Mouse (Mus musculus) neutrophil, adult 5-6 weeks (primary cell): ENCODE measurements around the gene Cdh6. TPM values are rescaled to one million over a fixed set of nuclear protein-coding genes. Genes with fewer than 3 reads are reported as not detected.

ENCODE experiments used
- ATAC-seq: fragments of 151-379, 151-347 bp; 2 replicates; pipeline ENCODE4 v1.8.0; 2017; ENCODE audit warnings: mild to moderate bottlenecking, moderate TSS enrichment; ENCODE audit not compliant: insufficient number of reproducible peaks, poor library complexity, low FRiP score, severe bottlenecking; ENCODE audit errors: extremely low read depth
- total RNA-seq: library from RNA; stranded (forward); fragments of 200-1000 nt; gene quantifications from 2 replicates; pipeline ENCODE4 v1.2.3, GENCODE M21; 2017

The Cdh6 gene
- total RNA-seq, 1 experiment from 2014 or later, result 0.23 TPM

DNA sequence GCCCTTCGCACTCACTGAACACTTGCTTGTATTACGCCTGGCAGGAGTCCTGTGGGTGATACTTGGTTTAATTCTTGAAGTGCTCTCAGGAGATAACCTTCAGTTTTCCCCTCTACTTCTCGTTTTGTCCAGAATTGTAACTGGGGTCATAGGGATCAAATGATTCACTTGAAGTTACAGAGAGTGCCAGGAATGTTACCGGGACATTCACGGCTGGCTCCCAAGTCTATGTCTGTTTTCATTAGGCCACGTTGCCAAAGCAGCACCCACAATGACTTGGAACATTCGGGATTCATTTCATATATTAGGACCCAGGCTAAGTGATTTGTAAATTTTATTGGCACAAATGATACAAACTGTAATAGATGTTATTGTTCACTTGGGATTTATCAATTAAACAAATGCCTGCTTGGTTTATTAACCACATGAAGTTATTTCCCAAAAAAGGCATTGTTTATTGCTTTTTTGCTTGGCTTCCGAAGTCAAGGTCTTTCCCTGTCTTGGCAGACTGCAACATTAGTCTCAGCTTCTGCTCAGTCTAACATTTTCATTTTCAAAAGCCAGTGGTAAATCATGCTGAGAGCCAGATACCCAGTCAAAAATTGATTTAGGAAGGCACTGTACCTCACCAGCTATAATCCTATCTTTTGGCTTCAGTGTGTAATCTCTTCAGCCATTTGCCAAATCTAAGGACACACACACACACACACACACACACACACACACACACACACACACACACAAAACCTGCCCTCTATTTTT lies 96.4 kb downstream of the Cdh6 start:
- no peak for ATAC-seq

DNA sequence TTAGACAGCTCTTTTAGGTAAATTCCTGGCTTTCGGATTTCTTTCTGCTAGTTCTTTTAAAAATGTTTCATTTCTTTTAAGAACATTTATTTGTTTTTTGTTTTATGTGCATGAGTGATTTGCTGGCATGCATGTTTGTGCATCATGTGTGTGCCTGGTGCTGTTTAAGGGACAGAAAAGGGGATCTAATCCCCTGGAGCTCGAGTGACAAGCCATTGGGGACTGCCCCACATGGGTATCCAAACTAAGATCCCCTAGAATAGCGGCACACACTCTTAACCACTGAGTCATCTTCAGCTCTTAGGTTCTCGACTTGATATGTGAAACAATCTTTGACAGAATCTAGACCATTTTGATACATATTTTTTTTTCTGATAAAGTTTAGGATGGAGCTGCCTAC lies 99.4 kb downstream of the Cdh6 start:
- ATAC-seq, result no peak

DNA sequence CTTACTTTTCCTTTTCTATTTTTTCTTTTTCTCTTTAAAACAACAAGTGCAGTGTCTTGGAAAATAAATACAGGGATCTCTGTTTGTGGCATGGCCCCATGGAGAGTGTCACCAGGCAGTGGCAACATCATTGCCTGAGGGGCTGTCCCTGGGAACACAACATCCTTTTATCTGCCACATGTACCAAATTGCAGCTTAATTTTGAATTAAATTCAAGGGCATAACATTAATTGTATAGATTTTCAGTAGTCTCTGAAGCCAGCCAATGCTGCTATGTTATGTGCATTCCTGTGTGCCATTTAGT lies 105.3 kb downstream of the Cdh6 start:
- no peak for ATAC-seq

DNA sequence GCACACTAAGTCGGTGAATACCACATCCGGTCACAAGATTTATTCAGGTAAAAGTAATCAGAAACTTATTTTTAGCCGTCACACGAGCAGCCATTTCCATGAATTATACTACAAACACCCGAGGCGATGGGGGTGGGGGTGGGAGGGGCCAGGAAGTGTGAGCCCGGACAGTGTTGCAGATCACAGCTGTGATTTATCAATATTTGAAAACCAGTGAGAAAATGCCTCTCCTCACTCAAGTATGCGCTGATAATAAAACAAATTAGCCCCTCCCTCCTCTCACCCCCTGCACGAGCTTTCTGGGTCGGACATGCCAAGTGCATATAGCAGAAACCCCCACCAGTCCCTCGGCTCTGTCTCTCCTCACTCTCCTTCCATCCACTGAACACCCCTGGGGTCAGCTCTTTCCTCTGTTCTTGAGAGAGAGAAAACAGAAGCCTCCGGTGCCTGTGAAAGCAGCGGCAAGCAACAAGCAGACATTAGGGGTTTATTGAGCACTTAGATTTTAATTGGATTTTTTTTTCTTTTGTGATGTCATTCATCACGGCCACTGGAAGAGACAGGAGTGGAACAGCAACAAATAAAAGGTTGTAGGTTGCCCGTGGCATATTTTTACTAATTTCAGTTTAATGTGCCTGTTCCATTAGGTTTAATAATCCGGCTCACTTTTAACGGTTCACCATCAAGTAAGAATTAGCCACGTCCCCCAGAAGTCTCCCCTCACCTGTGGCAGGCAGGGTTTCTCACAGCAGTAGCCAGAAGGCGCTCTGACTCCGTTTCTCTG lies 105.9 kb downstream of the Cdh6 start:
- no peak for ATAC-seq

DNA sequence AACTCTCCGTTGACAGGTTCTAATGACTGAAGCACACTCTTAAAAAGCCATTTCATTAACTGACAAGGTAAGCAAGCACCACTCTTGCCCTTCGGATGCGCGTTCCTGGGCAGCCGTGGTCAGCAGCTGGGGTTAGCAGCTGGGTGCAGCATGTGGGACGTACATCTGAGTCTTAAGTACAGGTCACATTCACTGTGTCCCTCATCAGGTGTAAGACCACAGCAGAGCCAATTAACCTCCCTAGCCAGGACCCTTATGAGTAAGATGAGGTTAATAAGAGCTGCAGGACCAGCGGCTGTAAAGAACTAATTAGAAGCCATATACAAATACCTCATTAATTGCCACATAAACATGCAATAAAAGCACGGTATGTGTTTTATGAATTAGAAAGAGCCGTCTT lies 106.7 kb downstream of the Cdh6 start:
- no peak for ATAC-seq

DNA sequence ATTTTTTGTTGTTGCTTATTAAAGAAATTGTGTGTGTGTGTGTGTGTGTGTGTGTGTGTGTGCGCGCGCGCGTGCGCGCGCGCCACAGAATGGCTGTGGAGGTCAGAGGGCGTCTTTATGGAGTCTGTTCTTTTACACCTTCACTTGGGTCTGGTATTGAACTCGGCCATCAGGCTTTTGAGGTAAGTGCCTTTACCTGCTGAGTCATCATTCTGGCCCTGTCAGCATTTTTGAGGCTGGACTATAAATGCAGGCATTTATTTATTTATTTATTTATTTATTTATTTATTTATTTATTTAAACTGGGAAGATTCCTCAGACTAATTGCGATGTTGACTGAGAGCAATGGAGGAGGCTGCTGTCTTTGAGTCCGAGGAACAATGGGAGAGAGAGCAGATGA lies 109.8 kb downstream of the Cdh6 start:
- no peak for ATAC-seq

DNA sequence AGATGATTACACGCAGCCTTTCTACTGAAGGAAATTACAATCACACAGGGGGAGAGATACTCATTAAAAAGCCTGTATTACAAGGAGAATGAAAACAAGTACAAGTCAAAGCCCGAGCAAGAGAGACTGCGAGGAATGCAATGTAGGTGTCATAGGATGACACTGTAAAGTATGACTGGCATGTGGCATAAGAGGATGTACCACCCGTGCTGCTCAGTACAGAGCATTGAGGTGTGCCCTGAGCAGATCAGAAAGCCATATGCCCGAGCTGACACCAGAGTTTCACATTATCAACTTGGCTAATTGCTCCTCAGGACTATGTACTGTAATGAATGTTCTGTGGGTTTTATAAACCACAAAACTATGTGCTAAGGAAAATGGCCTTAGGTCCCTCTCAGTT lies 115.7 kb downstream of the Cdh6 start:
- ATAC-seq, result no peak

DNA sequence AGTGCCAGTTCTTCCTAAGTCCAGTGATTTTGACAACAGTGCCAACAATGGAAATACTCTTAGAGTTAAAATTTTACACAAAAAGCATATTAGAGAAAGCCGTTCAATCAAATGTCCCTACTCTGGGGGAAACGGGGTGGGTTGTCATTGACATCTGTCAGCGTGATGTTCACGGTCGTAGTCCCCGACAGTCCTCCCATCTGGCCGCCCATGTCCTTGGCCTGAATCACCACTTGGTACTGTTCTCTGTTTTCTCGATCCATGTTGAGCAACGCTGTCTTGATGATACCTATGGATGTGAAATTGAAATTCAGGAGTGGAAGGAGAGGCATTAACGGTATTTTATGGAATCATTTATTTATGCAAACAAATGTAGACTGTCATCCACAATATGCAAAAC lies 116.2 kb downstream of the Cdh6 start:
- no peak for ATAC-seq

DNA sequence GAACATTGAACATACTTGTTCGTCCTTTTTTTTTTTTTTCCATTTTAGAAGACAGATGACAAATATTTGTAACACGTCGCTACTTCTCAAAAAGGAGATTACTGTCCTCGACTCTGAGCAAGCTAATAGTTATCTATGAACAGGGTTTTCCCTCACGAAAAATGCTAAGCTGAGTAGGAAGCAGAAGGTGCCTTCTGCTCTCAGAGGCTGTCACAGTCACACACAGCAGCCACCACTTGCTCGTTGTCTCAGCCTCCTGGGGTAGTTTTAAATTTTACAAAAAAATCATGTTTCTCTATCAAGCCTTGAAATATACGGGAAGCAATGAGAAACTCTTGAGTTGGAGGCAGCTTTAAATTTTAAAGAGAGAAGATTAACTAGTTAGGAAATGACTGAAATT lies 125.6 kb downstream of the Cdh6 start:
- ATAC-seq, result no peak

DNA sequence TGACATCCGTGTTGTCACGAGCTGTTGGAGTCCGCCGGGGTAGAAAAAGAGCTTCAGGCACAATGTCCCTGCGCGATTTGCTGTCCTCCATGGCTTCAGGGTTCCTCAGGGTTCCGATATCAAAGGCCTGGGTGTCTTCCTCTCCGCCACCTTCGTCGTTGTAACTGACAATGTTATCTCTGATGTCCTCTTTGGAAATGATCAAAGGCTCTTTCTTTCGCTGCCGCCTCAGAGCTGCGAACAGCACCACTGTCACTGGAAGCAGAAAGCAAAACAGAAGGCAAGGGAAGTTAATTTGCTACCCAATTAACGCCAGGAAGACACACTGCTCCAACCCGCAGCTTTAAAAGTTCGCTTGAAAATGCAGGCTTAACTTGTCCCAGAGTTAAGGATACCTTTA lies 139.0 kb downstream of the Cdh6 start:
- ATAC-seq, result no peak

DNA sequence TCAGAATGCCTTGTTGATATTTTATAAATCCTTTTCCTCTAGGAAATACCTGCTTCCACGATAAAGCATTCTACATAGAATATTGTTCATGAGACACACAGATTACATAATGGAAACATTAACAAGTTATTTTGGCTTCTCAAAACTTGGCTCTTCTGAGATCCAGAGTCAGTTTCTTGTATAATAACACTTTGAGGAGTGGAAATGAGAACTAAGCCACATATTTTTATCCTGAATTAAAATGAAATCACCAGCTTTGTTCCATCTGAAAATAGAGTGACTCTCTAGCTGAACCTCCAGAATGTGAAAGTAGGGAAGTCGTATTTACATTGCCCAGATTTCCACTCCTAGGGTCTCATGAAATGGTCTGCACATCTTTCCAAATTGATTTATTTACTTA lies 142.8 kb downstream of the Cdh6 start:
- no peak for ATAC-seq

DNA sequence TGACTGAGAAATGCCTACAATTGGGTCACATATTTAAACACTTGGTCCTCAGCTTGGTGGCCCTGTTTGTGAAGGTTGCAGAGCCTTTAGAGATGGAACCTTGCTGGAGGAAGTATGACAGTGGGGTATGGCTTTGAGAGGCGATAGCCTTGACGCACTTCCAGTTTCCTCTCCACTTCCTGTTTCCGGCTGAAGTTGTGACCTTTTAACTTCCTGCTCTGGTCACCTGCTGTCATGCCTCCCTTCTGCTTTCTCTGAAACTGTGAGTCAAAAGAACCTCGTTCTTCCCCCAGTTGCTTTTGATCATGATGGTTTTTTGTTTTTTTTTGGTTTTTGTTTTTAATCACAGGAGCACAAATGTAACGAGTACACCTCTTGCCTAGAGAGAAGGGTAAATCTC lies 146.0 kb downstream of the Cdh6 start:
- ATAC-seq, result no peak

DNA sequence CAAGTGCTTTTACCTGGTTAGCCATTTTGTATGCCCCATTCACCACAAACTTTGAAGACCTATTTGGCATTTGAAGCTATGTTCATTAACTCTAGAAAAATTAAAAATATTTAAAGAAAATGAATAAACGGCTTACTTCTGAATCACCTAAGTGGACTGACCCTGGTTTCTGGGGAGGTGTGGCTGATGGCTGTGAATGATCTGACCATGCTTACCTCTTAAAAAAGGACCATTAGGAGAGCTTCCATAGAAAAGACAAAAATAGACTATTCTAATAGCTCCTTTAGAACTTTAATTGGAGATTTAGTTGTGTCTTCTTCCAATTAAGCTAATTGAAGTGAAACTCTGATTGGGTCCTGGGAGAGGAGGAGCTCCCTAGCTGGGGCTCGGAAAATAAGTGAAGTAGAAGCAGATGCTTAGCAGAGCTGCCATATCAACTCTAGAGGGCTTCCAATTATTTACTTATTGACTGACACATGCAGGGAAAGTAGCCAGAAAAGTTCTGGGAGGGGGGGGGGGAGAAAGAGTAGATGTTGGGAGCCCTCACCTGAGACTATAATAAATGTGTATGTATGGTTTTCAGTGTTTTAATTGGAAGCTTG lies 156.6 kb downstream of the Cdh6 start:
- no peak for ATAC-seq

DNA sequence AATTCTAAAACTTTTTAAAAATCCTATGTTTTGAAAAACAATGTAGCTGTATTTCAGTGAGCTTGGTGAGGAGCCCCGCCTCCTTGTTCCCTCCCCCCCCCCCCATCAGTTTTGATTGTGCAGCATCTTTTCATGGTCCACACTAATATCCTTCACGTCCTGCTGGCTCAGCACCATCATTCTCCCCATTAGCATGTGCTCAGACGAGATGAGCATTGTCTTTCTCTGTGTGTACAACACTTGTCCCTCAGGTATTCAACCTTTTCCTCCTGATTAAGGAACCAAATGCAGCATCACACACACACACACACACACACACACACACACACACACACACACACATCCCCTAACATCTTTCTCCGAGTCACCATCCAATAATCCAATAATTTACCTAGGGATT lies 164.7 kb downstream of the Cdh6 start:
- ATAC-seq, result no peak

DNA sequence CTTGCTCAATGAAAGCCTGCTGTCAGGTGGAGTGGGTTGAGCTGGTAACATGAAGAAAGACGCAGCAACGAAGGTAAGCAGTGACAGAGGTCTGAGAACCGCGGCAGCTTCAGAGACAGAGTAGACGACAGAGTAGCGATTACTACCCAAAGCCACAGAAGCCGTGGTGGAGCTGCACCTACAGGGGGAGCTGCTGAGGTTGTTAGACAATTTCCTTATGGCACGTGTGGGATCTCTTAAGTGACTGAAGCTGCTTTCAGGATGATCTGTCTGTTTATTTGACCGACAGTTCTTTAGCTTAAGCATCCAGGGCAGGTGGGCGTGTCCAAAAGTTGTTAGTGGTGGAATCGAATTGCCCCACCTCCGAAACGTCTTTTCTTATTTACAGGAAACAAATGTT lies 167.5 kb downstream of the Cdh6 start:
- ATAC-seq, result no peak

DNA sequence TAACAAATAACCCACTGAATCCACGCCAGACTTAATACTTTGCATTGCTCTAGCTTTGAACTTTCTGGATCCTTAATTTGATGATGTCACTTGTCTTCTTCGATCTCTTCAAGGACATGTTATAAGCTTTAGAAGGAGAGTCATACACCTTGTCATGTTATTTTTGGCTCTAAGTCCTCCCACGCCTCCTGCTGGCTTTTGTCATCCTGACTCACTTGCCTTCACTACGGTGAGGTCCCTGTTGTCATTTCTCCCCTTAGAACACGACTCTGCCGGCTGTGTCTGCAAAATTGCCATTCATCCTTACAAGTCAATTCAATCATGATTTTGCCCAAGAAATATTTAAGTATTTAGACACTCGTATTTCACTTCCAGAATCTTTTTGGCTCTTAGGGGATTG lies 171.9 kb downstream of the Cdh6 start:
- ATAC-seq, result no peak

DNA sequence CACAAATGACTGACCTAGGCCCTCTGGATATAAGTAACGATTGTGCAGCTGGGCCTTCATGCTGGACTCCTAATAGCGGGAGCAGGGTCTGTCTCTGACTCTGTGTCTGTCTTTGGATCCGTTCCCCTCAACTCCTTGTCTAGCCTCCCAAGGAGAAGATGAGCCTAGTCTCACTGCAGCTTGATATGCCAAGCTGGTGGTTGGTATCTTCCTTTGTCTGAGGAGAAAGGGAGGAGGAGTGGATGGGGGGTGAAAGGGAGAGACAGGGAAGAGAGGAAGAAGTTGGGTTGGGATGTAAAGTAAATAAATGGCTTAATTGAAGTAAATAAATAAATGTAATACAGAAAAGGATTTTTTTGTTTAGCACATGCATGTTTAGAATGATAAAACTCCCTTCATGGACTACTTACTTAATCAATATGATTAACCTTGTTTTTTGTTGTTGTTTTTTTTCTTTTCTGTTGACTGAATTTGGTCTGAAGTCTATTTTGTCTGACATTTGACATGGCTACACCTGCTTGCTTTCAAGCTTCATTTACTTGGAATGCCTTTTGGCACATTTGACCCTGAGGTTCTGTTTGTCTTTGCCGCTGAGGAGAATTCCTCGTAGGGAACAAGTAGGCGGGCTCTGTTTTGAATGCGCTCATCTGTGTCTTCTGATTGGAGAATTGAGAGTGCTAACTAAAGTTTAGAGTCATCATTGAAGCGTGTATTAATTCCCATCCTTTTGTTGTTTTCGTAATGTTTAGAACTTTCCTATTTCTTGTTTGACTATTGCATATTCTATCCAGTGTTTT lies 178.7 kb downstream of the Cdh6 start:
- ATAC-seq, result no peak
